Mouse (Mus musculus) cerebellum, adult 2 months (tissue): ENCODE data around the gene Lrrc66.

Experiments
- CTCF ChIP-seq: fragments of 200-500 bp; IDR thresholded peaks from 2 replicates; pipeline ENCODE4 v1.5.1; 2011; ENCODE audit warnings: low read depth, mild to moderate bottlenecking, control low read depth, low read length, moderate library complexity, borderline replicate concordance; ENCODE audit not compliant: insufficient read depth
- POLR2A ChIP-seq: fragments of 200-500 bp; IDR thresholded peaks from 2 replicates; pipeline ENCODE4 v1.6.1; 2011; ENCODE audit warnings: low read length, control low read depth, borderline replicate concordance; ENCODE audit not compliant: insufficient read depth

DNA sequence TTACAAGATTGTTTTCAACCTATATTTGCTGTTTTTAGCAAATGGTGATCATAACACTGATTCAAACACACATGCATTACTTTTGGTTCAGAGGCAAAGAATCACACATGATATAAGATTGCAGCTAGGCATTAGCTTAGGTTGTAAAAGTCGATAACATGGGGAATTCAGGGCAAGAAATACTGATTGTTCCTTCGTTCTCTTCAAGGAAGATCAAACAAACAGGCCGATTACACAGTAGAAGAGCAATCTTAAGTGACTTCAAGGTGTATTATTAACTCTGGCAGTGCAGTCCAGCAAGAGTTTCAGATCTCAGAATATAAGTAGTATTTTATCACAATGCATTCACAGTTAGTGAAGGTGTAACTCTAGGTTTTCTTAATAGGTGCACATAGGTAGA is 45.2 kb downstream of the Lrrc66 start:
- TF ChIP-seq CTCF: no peak
- TF ChIP-seq POLR2A: no peak
